Mouse (Mus musculus) stomach, postnatal 0 days (tissue): Measurements from ENCODE around the gene Fbxo7.

Experiments
- CTCF ChIP-seq: IDR thresholded peaks from 2 replicates; pipeline ENCODE4 v1.5.1; 2016; ENCODE audit warnings: antibody characterized with exemption, low read depth, mild to moderate bottlenecking, moderate library complexity
- EP300 ChIP-seq: optimal IDR thresholded peaks from 2 replicates; pipeline ENCODE3; 2016; ENCODE audit warnings: antibody characterized with exemption

DNA sequence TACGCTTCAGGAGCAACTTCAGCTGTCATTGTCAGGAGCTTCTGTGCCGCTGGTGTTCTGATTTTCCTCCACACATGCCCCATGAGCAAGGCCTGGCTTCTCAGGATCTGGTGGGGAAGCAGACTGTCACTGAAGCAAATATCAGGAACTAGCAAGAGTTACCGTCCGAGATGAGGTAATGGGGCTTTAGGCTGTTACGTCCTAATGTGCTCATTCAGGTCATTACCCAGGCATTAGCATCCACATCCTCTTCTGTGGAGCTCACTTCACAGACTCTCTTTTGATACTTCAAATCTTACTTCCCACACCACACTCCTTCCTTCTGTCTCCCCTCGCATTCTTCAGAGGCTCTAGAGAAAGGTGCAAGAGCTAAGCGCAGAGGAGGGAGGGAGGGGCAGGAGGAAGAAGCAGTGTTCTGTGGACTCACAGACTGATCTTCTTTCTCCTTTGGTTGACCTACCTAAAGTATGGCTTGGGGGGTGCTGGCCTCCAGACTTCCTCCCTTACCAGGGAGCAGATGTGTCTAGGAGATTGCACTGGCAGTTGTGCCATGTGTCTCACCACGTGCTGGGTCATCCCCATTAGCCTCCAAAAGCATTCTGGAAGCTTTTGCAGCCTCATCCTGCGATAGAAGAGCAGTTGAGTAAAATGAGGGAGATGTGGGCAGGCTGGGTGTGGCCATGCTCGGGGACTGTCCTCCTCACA is 31.2 kb downstream of the Fbxo7 start:
- TF ChIP-seq CTCF (no peak), EP300 (no peak)
